ENCODE assay signal across 8 mouse cellular contexts in genomic region chr9:122568691-122569441, GRCm38 (mm10).
DNase-seq lines count a peak whose midpoint lies in the region; ATAC-seq and TF ChIP-seq lines count a peak whose summit lies in the region.

No protein-coding gene starts in this region.

- 0 out of 2 replicates have a peak, but pooled peaks have one; percentile 14 for ATAC-seq in granulocyte monocyte progenitor cell, adult 5-6 weeks (replicated peaks; ENCODE audit: poor library complexity, severe bottlenecking)

- DNase-seq in kidney, postnatal 14 days, result peak; percentile 3
- no peak for DNase-seq in kidney, adult 8-10 months
- peak; percentile 57 for DNase-seq in embryo, embryonic 9.5 days (ENCODE audit: extremely low spot score)
- peak; percentile 13 for DNase-seq in left cerebral cortex, postnatal 4 days
- no peak for DNase-seq in ovary, postnatal 10 days (ENCODE audit: low spot score)
- no peak for DNase-seq in lung, adult 2 months

- WGBS in olfactory bulb, adult 2 months, result 1% methylated on average over 68 of the region's 68 CpGs
- WGBS in lung, adult 2 months, result under 1% methylated on average over 68 of the region's 68 CpGs

- TF ChIP-seq CTCF in olfactory bulb, adult 2 months (IDR thresholded peaks at IDR 0.05; ENCODE audit: insufficient read depth, low read depth, low read length), result peak; percentile 38; the same call in 1 of the 2 replicates
- no peak for TF ChIP-seq CTCF in lung, adult 2 months (IDR thresholded peaks at IDR 0.05; ENCODE audit: insufficient read depth, low read length)

- H3K4me3 ChIP-seq in olfactory bulb, adult 2 months (ENCODE audit: insufficient read depth, low read depth, low read length), result peak overlapping the region; percentile 49
- no peak overlapping the region for H3K4me3 ChIP-seq in lung, adult 2 months (replicated peaks; ENCODE audit: extremely low read depth, low read depth, low read length)

- intact Hi-C loops in left cerebral cortex, postnatal 4 days (cut with DNase I), result no loop called here

- peak overlapping the region; percentile 23 for H3K27ac ChIP-seq in olfactory bulb, adult 2 months (ENCODE audit: insufficient read depth, low read depth, low read length)

- H3K4me1 ChIP-seq in olfactory bulb, adult 2 months (ENCODE audit: control insufficient read depth, insufficient read depth, low read length), result peaks cover 30% of the 10 kb centered on the region
- H3K4me1 ChIP-seq in lung, adult 2 months (ENCODE audit: control insufficient read depth, insufficient read depth, low read length), result no peaks in the 10 kb centered on the region

- peak; percentile 51 for TF ChIP-seq POLR2A in olfactory bulb, adult 2 months (IDR thresholded peaks at IDR 0.05; ENCODE audit: insufficient read depth, low read depth, low read length)
- no peak for TF ChIP-seq POLR2A in lung, adult 2 months (IDR thresholded peaks at IDR 0.05; ENCODE audit: borderline replicate concordance, extremely low read depth, low read depth, low read length)

Comparison
In these comparisons a context has a peak if more than half of its experiments do, and no peak if none do; other contexts are left out.
1. DNase-seq: peak in kidney, postnatal 14 days (single experiment), embryo, embryonic 9.5 days (single experiment) and left cerebral cortex, postnatal 4 days (single experiment); none in kidney, adult 8-10 months (0 of 2), ovary, postnatal 10 days (single experiment) and lung, adult 2 months (single experiment).